Mouse (Mus musculus) cerebellum, adult 9-11 months (tissue): Measurements from ENCODE around the gene Mtx1.
A peak's percentile ranks its signal among the peaks of the same experiment; 100 is the strongest.

Source experiments
- DNase-seq: peaks from one replicate; pipeline ENCODE4 v3.0.0; 2022

Mtx1 gene

DNA sequence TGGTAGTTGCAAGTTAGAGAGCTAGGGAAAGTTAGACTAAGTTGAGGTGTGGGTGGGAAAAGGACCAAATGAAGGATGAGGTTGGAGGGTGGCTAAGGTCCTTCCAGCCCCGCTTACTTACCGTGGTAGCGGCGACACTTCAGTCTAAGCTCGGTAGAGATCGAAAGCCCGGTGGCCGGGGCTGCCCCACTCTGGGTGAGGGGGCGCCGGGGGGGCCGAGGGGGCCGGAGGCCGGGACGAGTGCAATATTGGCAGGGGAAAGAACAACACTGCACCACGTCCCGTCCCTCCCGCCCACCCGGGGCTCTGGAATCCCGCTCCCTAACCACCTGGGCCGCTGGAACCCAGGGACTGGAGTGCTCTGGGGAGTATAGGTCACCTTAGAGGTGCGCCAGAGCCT is at the start of gene Mtx1:
Mtx1 (minus strand) TSS at position 189 of the 400 bp plus-strand sequence.
- DNase-seq = no peak

DNA sequence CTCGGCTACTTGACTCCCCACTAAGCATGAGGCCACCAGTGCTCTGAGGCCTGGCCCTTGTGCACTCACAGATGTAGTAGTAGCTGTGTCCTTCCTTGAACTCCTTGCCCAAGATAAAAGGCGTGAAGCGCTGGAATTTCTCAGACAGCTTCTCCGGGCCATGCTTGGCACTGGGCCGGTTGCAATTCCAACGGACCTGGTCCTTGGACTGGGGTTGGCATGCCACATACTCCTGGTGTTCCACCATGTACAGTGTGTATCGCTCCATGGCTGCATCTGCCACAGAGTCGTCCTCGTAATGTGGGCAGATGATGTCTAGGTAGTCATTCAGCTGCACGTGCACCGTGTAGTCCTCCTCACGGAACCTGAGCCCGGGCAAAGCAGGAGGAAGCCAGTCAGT is 49.2 kb upstream of the Mtx1 start:
- no peak for DNase-seq

DNA sequence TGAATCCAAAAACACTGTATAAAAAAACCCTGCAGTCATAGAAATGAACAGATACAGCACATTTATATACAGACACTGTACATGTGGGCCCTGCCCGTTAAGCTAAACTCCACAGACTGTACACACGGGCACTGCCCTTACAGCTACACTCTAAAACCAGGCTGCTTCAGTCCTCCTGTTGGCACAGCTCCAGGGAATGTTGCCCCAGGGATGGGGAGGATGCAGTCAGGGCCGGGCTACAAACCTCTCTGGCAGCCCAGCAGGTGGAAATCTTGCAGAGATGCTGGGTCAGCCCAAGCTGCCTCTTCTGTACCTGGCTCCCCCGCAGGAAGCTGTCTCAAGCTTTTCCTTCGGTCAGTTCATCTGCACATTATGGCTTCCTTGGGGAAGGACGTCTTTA is 44.9 kb upstream of the Mtx1 start:
- peak; percentile 70 for DNase-seq

- peak; percentile 73 for DNase-seq
Observed at GRCm38 (mm10) chr3:89270891-89271290, 44.0 kb upstream of the Mtx1 start.

DNA sequence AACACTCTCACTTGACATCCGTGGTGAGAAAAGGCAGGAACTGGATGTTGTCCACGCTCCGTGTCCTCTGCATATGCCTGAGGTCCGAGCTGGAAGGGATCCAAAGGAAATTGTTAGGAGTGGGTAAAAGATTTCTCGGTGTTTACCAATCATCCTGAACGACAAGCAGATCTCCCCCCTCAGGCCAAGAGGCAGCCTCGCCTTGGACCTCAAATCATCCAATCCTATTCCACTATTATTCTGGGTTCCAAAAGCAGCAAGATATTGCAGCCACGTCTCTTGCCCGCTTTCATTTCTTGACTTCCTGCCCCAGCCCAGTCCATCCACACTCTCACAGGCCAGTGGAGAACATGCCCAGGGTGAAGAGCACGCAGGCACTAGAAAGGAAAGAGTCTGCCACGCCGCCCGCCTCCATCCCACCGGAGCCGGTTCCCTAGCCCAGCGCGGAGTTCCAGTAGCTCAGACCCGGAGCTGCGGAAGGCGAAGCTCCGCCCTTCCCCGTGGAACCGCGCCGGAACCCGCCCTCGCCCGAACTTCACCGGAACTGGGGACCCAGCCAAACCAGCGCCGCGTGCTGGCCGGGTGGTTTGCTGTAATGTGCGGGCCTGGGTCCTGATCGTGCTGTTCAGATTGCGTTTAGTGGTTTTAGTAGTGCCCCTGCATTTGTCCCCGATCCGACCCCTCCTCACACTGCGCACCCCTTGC is 43.3 kb upstream of the Mtx1 start, which contains the start of gene Slc50a1:
Slc50a1 (minus strand) TSS at position 520 of the 705 bp plus-strand sequence.
- DNase-seq = peak; percentile 86

- DNase-seq = peak; percentile 44
Observed at GRCm38 (mm10) chr3:89268916-89269315, 42.0 kb upstream of the Mtx1 start.

GRCm38 (mm10) chr3:89266439-89266893 is 39.6 kb upstream of the Mtx1 start:
- DNase-seq = peak; percentile 83

DNA sequence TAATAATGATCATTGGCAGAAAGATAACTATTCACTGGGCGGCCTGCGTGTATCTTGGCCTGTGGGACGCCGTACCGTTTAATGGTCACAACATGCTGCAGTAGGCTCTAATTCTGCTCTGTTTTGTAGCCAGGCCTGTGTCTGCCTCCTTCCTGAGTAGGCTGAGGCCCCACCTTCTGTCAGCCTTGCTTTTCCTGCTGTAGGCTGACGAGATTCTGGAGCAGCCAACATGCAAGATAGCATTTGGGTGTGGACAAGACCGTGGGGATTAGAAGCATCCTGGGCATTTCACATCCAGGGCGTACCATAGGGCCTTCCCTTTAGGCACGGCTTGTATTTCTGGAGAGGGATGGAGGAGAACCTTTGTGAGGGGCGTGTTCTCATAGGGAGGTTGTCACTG is 35.5 kb upstream of the Mtx1 start:
- no peak for DNase-seq

GRCm38 (mm10) chr3:89260211-89260610 is 33.3 kb upstream of the Mtx1 start:
- no peak for DNase-seq

DNA sequence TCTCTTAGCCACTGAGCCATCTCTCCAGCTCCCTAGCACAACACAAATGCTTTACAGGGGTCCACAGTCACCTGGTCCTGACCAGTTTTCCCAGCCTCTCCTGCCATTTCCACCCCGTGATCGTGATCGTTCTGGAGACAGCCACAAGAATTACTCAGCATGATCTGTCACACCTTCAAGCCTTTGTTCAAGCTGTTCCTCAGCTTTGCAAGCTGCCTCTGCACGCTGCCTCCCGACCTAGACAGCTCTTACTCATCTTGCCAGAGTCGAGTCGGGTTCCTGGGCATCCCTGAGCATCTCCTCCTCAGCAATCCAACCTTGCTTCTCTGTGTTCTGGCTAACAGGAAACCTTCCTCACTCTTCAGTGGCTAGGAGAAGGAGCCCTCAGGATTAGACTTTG is 32.2 kb upstream of the Mtx1 start, which contains the start of gene Dpm3:
Dpm3 (plus strand) TSS at position 283 of the 400 bp plus-strand sequence.
- no peak for DNase-seq

DNA sequence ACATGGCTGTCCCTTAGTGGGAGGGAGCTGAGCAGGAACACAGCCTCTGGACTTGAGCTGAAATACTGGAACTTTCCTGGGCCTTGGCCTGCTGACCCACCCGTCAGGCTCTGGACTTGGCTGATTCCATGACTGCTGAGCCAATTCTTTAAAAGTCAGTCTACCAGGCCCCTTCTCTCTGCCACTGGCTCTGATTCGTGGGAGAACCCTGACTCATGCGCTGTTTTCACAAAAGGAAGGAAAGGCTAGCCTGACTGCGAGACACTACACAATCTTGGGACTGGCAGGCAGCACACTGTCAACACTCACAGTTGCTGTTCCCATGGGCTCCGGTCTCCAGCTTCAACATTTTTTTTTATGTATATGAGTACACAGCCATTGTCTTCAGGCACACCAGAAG is 29.3 kb upstream of the Mtx1 start:
- DNase-seq = no peak

DNA sequence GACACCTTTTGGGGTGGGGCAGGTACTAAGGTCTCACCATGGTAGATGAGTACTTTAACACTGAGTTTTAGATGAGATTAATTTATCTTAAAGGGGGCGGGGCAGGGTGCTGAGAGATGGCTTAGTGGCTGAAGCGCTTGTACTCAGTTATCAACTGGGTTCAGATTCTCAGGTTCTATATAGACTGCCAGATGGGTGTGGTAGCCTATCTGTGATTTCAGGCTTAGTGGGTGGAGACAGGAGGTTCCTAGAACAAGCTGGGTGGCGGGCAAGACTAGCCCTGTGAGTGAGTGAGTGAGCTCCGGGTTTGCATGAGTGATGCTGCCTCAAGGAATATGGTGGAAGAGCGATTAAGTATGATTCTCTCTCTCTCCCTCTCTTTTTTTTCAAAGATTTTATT is 28.1 kb upstream of the Mtx1 start:
- no peak for DNase-seq

DNA sequence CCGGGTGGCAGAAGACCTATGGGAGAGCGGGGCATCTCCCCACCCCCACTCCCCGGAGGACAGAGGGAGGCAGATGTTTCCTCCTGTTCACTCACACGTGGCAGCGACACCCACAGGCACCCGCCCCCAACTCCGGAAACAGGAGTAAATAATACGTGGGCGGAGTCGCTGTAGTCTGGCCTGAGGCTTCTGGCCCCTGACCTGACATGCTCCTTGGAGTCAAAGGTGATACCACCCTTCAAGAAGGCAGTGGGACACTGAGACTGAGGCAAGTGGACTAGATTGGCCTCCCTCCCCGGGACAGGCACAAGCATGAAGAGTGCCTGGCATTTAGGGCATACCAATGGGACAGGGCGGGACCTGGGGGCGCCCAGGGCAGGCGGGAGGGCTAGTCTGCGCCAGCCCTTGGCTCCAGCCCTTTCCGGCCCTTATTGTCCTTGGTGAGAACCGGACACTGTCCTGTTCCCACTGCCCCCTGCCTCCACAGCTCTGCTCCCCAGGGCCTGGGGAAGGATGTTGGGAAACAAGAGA is 24.5 kb upstream of the Mtx1 start:
- DNase-seq = peak; percentile 39

- DNase-seq = peak; percentile 70
Observed at GRCm38 (mm10) chr3:89250435-89251040, 23.6 kb upstream of the Mtx1 start.

- DNase-seq = no peak
Observed at GRCm38 (mm10) chr3:89247466-89247865, 20.6 kb upstream of the Mtx1 start.

DNA sequence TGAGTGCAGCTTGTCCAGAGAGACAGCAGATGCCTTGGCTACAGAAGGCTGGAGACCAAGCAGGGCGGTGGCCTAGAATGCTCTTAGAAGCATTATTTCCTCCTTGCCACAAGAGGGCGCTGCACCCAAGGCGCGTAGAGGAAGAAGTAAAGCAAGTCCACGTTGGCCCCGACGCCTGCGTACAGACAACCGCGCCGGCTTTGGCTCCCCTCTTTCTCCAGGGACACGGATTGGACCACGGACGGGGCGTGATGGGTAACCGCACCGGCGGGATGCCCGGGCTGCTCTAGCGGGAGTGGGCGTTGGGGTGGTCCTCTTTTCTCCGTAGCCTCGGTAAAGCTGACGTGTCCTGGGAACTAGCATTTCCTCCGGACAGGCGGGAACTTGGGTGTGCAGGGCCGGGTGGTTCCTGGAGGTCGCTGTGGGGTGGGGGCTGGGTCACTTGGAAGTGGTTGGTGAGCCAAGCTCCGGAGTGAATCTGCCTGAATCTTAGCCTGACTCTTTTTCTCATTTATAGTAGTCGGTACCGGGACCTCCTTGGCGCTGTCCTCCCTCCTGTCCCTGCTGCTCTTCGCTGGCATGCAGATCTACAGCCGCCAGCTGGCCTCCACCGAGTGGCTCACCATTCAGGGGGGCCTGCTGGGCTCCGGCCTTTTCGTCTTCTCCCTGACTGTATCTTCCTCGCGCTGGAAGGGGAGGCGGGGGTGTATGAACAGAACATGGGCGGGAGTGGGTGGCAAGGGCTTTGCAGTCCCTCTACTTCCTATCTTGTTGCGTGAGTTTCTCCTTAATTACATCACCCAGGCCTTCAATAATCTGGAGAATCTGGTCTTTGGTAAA is 19.6 kb upstream of the Mtx1 start, which contains the start of gene Trim46:
Trim46 (minus strand) TSS at position 49 of the 840 bp plus-strand sequence.
- peak; percentile 95 for DNase-seq

GRCm38 (mm10) chr3:89245688-89246171 is 18.8 kb upstream of the Mtx1 start, which contains the start of gene Krtcap2:
Gene Krtcap2 (plus strand): TSS chr3:89245966.
- peak; percentile 85 for DNase-seq

GRCm38 (mm10) chr3:89244982-89245687 is 18.2 kb upstream of the Mtx1 start:
- peak; percentile 90 for DNase-seq

GRCm38 (mm10) chr3:89244158-89244981 is 17.5 kb upstream of the Mtx1 start:
- peak; percentile 80 for DNase-seq

DNA sequence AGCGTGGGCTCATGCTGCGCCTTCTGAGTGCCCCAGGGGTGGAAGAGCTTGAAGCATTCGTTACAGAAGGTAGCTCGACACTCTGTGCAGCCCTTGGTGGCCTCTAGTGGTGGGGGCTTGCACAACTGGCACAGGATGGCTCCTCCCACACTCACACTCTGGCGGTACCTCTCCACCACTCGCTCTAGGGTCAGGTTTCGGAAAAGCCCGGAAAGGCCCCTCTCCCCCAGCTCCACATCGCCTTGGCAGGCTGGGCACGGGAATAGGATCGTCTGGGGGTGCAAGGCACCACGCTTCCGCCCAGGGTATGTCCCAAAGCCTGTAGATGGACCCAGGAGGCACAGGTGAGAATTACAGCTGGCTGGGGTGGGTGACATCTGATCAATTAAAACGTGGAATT is 16.7 kb upstream of the Mtx1 start:
- DNase-seq = peak; percentile 71

DNA sequence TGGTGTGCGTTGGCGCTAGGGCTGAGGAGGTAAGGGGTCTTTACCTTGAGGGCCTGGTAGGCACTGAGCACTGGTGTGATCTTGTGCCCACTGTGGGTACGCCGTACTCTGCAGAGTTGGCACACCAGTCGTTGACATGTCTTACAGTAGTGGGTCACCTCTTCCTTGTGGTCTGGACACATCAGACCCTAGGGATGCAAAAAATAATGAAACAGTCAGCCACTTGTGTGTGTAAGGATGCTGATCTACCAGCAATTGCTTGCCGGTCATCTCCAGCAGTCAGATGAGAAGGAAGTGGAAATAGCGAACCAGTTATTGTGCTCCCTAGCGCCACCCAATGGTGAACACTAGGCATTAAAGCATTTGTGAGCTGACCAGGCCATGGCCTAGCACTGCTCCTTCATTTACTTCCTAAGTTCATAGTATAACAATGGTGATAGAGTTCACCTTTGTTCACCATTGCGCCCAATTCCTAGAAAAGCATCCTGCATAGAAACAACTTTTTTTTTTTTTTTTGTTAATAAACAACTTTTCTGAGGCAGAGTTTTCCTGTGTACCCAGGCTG is 15.5 kb upstream of the Mtx1 start:
- peak; percentile 75 for DNase-seq
